Mouse (Mus musculus) cortical plate, adult 2 months (tissue): ENCODE measurements around the gene Gm37240.

Source experiments
- CTCF ChIP-seq: fragments of 200-500 bp; IDR thresholded peaks from 2 replicates; pipeline ENCODE4 v1.5.1; 2011; ENCODE audit warnings: mild to moderate bottlenecking, control low read depth, low read length; ENCODE audit not compliant: insufficient read depth; ENCODE audit errors: extremely low read depth
- POLR2A ChIP-seq: fragments of 200-500 bp; IDR thresholded peaks from 2 replicates; pipeline ENCODE4 v1.6.1; 2011; ENCODE audit warnings: mild to moderate bottlenecking, low read length, control low read depth; ENCODE audit not compliant: insufficient read depth; ENCODE audit errors: extremely low read depth

- TF ChIP-seq CTCF (no peak), POLR2A (no peak)
Observed at GRCm38 (mm10) chr3:84660380-84660779, 1226.9 kb downstream of the Gm37240 start.
